ENCODE assay signal across 28 mouse cellular contexts in genomic region chr16:4079656-4080055, GRCm38 (mm10). TPM values are rescaled to one million over a fixed set of nuclear protein-coding genes. Genes with fewer than 3 reads are reported as not detected.
DNase-seq lines count a peak whose midpoint lies in the region; ATAC-seq lines count a peak whose summit lies in the region.
"Had no signal": no experiment of that assay in that cellular context is flagged by ENCODE, and none has a peak within 500 bp of the region (broad histone marks: within the 10 kb centered on the region; RNA-seq: fewer than 3 reads in every experiment).

No protein-coding gene starts in this region.

- no peak overlapping the region for H3K4me2 ChIP-seq in heart, embryonic 13.5 days
- H3K4me2 ChIP-seq: forebrain, embryonic 15.5 days; hindbrain, embryonic 15.5 days; limb, embryonic 13.5 days; liver, embryonic 12.5 days; midbrain, embryonic 13.5 days; stomach, embryonic 15.5 days had no signal

- peaks cover 54% of the 10 kb centered on the region for H3K4me1 ChIP-seq in heart, embryonic 13.5 days

- no peak for ATAC-seq in heart, embryonic 13.5 days (ENCODE audit: extremely low read depth, insufficient number of reproducible peaks, low FRiP score, low TSS enrichment)
- ATAC-seq: CD4-positive, CD25-positive, alpha-beta regulatory T cell, adult 4 months; forebrain, embryonic 15.5 days; liver, embryonic 12.5 days; midbrain, embryonic 13.5 days; Patski had no signal

- WGBS in heart, embryonic 13.5 days = 42% methylated on average over 1 of the region's 1 CpGs

- peaks cover 28% of the 10 kb centered on the region for H3K36me3 ChIP-seq in heart, embryonic 13.5 days

- peak overlapping the region; percentile 64 for H3K27ac ChIP-seq in heart, embryonic 13.5 days (replicated peaks)
- H3K27ac ChIP-seq: embryonic facial prominence, embryonic 10.5 days; forebrain, embryonic 15.5 days; hindbrain, embryonic 15.5 days; limb, embryonic 13.5 days; midbrain, embryonic 13.5 days; stomach, embryonic 15.5 days had no signal

- H3K9ac ChIP-seq in heart, embryonic 13.5 days = no peak overlapping the region
- H3K9ac ChIP-seq: forebrain, embryonic 15.5 days; hindbrain, embryonic 15.5 days; limb, embryonic 13.5 days; liver, embryonic 12.5 days; midbrain, embryonic 13.5 days; stomach, embryonic 15.5 days had no signal

- intact Hi-C loops in heart, postnatal 25 days (cut with DNase I) = loop anchor here (2.0 to 5.0 kb wide), 2 partner anchors 133 to 193 kb away; partner anchors contain the start of gene Crebbp
- intact Hi-C loops in left cerebral cortex, postnatal 14 days (cut with DNase I) = loop anchor here (5.0 kb wide), 1 partner anchor 133 kb away; the partner anchor contains the start of gene Crebbp

- H3K27me3 ChIP-seq in heart, embryonic 13.5 days (replicated peaks) = no peaks in the 10 kb centered on the region
- H3K27me3 ChIP-seq: forebrain, embryonic 15.5 days; hindbrain, embryonic 15.5 days; limb, embryonic 13.5 days; liver, embryonic 12.5 days; midbrain, embryonic 13.5 days; Patski; stomach, embryonic 15.5 days had no signal

- no peaks in the 10 kb centered on the region for H3K9me3 ChIP-seq in heart, embryonic 13.5 days
- H3K9me3 ChIP-seq: embryonic facial prominence, embryonic 10.5 days; forebrain, embryonic 15.5 days; hindbrain, embryonic 15.5 days; limb, embryonic 13.5 days; liver, embryonic 12.5 days; midbrain, embryonic 13.5 days; stomach, embryonic 15.5 days had no signal

- no peak overlapping the region for H3K4me3 ChIP-seq in heart, embryonic 13.5 days
- H3K4me3 ChIP-seq: embryonic facial prominence, embryonic 10.5 days; forebrain, embryonic 15.5 days; hindbrain, embryonic 15.5 days; limb, embryonic 13.5 days; liver, embryonic 12.5 days; midbrain, embryonic 13.5 days; stomach, embryonic 15.5 days had no signal

- peak; percentile 14 to 44 for DNase-seq in heart, adult 18-20 months
- DNase-seq in heart, postnatal 25 days (ENCODE audit: low spot score) = no peak
- peak; percentile 31 for DNase-seq in A20 (ENCODE audit: low read depth, low spot score)
- DNase-seq in heart, postnatal 4 days = peak; percentile 40
- no peak for DNase-seq in left cerebral cortex, postnatal 14 days (ENCODE audit: low spot score in 2 of 2)
- no peak for DNase-seq in left cerebral cortex, adult 8-10 months (ENCODE audit: low spot score in 2 of 2)
- no peak for DNase-seq in urinary bladder, postnatal 36 days (ENCODE audit: low spot score in 2 of 2)
- DNase-seq: cerebellum, adult 11 months; cerebellum, postnatal 10 days; kidney, adult 8-10 months; kidney, postnatal 10 days; thymus, postnatal 36 days had no signal

RNA-seq across cellular contexts. Expression of gene Trap1, which starts 2.0 kb away (rescaled TPM):
- total RNA-seq in heart, adult 18-20 months (2021) = 100 to 1,000 TPM; 144 to 155 TPM
- total RNA-seq in heart, postnatal 25 days (2021) = 100 to 1,000 TPM; 144 to 148 TPM
- 93.9 and 103 TPM in 2 replicates for polyA plus RNA-seq in heart, embryonic 13.5 days (2015; fragmentation: Nextera tagmentation; extraction: Ambion mirVana)
- 100 to 1,000 TPM; 128 to 151 TPM for total RNA-seq in heart, postnatal 4 days (2021)
- 10 to 100 TPM; 68.6 to 68.9 TPM for total RNA-seq in left cerebral cortex, postnatal 14 days (2021)
- 10 to 100 TPM; 69.8 to 76.9 (median 73.8) TPM for total RNA-seq in left cerebral cortex, adult 8-10 months (2022)

RNA-seq across cellular contexts. Expression of gene Dnase1, which starts 42.9 kb away (rescaled TPM):
- total RNA-seq in heart, adult 18-20 months (2021) = not detected
- not detected for total RNA-seq in heart, postnatal 25 days (2021)
- 3.5 and 4.1 TPM in 2 replicates for polyA plus RNA-seq in heart, embryonic 13.5 days (2015; fragmentation: Nextera tagmentation; extraction: Ambion mirVana)
- not detected for total RNA-seq in heart, postnatal 4 days (2021)
- not detected for total RNA-seq in left cerebral cortex, postnatal 14 days (2021)
- not detected for total RNA-seq in left cerebral cortex, adult 8-10 months (2022)
- total RNA-seq: heart, postnatal 14 days; layer of hippocampus, adult 18-20 months; layer of hippocampus, postnatal 25 days; left cerebral cortex, postnatal 25 days; monocyte, adult 5-6 weeks had no signal
- polyA plus RNA-seq: cortical plate, adult 2 months had no signal

Comparison
In these comparisons a context has a peak if more than half of its experiments do, and no peak if none do; other contexts are left out.
1. DNase-seq: peak in heart, adult 18-20 months (2 of 2), A20 (single experiment) and heart, postnatal 4 days (single experiment); none in heart, postnatal 25 days (single experiment), left cerebral cortex, postnatal 14 days (0 of 2), left cerebral cortex, adult 8-10 months (0 of 2) and urinary bladder, postnatal 36 days (0 of 2).